Mouse (Mus musculus): ENCODE measurements around the gene Slc39a11.

The Slc39a11 gene

DNA sequence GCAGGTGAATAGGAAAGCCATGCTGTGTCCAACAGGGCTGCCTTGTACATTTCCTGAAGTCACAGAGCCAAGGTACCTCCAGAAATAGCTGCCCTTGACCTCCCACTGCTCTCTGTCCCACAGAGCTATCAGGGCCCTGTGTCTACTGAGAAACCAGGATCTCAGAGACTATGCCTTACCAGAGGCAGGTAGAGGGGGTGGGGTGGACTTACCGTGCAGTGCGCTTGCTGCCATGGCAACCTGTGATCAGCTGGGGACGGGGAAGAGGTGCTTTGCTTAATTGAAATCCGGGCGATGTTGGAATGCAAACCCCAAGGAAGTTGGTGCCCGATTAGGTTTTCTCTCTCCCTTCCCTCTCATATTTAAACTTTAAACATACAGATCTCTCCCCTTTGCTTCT is 260.2 kb downstream of the Slc39a11 start:
- no peak for DNase-seq

DNA sequence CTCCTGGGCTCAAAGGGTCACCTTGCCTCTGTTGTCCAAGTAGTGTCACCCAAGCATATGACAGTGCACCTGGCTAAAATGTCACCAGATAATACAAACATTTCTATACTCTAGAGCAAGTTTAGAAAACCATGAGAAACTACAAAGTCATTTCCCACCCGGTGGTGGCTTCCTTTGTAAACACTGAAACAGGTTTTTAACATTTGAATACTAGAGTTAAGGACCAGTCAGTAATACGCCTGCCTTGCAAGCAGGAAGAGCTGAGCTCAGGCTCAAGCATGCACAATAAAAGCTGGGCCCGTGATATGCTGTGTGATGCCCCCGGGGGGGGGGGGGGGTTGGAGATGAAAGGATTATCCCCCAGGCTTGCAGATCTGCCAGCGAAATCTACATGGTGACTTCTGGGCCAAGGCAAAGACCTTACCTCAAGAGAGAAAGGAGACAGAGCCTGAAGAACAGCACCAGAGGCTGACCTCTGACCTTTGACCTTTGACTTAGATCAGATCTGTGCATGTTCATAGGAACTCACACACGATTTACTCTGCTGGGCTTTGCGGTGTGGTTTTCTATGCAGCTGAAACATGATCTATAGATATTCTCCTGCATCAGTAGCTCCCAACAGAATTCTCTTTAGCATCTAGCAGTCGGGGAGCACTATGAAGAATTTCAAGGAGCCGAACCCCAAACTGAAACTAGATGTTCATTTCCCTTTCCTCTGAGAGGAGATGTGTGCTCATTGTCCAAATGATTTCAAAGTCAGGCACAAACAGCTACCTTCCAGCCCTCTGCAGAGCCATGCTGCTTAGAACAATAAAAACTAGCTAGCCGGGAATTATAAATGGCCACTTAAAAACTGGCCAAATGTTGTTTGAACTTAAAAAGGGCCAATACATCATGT is 267.0 kb downstream of the Slc39a11 start:
- DNase-seq, result no peak

DNA sequence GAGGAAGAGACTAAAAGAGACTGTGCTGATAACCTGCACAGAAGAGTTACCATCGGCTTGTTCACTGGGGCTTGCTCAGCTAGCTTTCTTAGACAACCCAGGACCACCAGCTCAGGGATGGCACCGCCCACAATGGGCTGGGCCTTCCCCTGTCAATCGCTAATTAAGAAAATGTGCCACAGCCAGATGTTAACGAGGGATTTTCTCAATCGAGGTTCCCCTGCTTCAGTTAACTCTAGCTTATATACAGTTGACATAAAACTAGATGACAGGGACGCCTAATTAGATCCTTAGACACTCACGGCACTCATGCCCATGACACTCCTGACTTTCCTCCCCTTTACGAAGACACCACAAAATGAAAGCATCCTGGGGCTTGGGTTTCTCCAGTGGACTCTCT is 268.3 kb downstream of the Slc39a11 start:
- no peak for DNase-seq

DNA sequence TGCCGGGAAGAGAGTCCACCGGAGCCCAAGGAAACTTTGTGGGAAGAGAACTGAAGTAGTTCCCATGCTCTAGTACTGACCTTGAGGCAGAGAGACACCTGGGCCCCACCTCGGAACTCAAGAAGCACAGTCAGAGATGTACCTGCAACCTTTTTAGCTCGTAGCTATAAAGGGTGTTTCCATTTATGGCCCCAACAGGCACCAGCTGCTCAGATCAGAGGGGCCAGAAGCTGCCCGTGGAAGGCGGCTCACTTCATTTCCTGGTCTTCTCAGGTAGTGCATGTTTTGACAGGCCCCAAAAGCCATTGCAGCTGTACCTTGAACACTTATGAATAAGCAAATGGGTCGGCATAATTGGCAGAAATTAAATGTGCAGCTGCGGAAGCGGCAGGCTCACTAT is 271.0 kb downstream of the Slc39a11 start:
- no peak for DNase-seq

DNA sequence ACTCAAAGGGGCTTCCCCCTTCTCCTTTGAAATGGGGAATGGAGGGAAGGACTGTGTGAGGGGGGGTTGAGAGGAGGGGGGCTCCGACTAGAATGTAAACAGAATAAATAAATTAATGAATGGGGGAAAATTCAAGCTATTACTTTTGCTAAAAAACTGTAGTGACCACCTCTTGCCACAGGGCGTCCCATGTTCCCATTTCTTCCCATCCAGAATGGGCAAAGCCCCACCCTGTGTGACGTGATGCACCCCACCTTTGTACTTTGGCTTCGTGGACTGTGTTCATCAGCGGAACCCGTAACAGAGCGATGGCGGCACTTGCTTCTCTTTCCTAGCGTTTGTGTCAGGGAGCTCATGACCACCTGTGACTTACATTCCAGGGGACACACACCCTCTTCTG is 273.8 kb downstream of the Slc39a11 start:
- no peak for DNase-seq

DNA sequence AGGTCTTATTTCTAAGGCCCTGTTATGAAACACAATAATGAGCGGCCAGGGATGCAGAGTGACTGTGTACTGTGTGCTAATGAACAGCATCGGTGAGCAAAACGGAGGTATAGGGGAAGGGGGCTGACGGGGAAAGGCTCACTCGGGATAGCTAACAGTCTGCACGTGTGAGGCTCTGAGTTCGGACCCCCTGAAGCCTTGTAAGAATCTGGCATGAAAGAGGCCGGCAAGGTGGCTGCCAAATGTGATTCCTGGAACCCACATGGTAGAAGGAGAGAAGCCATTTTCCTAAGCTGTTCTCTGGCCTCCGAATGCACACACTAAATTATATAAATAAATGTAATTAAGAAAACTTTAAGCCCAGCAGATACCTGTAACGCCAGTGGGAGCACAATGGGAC is 276.0 kb downstream of the Slc39a11 start:
- no peak for DNase-seq

DNA sequence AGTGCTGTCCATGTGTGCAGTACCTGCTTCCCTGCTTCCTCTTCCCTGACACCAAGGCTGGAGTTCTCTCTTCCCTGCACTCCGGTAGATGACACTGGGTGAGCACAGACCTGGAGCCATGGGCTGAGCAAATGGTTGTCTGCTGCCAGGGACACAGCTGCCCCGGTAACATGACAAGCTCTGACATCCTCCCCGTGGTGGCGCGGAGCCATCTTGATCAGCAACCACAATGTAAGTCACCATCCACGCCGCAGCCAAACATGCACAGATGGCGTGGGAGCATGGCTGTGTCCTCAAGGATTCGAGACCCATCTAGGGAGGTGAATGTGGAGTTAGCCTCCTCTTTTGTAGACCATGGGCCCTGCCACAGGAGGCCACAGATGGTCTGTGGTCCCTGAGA is 276.5 kb downstream of the Slc39a11 start:
- peak; percentile 28 for DNase-seq

DNA sequence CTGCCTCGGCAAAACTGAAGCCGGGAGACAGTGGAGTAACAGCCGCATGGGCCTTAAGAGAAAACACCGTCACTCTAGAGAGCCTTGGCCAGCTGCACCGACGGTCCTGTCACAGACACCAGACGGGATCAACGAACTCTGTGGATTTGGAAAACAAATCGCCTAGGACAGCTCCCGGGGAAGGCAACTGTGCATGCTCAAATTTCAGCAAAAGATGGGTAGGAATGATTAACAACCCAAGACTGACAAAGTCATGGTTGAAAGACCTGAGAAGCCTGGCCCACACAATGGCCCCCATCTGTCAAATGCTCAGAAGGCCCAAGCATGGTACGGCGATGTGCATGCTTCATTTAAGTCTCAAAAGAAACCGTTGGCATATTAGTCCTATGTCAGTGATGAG is 281.8 kb downstream of the Slc39a11 start:
- DNase-seq, result no peak

DNA sequence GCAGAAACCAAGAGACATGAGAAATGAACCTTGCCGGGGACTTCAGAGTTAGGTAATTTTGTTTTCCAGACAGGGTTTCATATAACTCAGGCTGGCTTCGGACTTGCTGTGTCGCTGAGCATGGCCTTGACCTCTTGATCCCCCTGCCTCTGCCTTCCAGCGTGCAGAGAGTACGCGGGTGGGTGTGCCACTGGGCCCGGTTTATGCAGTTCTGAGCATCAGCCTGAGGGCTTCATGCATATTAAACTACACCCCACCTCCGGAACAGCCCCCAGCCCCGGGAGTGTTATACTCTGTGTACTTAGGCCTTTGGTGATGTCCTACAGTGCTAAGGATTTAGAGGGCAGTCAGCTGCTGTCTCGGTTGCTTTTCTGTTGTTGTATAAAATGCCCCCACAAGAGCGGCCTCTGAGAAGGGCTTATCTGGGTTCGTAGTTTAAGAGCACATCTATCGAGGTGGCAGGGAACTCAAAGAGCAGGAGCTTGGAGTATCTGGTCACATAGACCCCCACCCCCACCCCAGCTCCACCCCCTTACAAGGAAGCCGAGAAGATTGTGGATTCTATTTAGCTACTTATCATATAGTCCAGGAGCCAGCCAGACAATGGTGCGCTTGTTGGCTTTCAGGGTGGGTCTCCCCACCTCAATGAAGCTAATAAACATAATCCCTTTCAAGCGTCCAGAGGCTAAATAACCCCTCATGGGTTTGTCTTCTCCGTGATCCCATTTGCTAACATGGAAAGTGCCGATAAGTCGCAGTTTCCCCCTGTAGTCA is 283.4 kb downstream of the Slc39a11 start:
- DNase-seq, result no peak

DNA sequence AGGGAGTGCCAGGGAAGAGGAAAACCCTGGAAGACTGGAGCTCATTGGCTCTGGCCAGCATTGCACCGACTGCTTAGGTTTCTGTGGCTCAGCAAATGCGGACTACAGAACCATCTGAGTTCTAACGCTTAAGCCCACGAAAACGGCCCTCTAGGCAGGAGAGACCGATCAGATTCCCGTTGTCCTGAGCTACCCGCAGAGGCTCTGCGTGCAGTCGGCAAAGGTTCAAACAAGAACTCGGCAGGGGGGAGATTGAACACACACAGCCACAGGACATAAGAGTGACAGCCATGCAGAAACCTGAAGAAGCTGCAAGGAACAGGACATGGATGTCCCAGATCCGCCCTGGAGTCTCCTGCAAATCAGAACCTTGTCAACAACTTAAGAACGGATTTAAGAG is 286.1 kb downstream of the Slc39a11 start:
- DNase-seq, result no peak

DNA sequence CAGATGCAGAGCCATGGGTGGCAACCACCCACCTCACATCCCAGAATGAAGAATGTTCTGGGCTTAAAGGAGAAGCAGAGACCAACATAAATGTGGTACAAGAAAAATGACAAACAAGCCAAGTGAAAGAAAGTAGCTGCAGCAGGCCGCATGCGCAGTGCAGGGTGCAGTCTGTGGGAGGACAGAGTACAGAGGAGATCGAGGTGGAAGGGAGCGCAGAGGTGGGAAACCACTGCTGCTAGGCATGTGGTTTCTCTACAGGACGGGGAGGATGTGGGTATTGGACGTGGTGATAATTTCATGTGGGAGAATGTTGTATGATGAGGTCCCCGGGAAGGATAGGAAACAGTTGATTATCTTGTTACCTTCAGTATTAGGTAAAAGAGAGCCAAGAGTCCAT is 287.3 kb downstream of the Slc39a11 start:
- no peak for DNase-seq

DNA sequence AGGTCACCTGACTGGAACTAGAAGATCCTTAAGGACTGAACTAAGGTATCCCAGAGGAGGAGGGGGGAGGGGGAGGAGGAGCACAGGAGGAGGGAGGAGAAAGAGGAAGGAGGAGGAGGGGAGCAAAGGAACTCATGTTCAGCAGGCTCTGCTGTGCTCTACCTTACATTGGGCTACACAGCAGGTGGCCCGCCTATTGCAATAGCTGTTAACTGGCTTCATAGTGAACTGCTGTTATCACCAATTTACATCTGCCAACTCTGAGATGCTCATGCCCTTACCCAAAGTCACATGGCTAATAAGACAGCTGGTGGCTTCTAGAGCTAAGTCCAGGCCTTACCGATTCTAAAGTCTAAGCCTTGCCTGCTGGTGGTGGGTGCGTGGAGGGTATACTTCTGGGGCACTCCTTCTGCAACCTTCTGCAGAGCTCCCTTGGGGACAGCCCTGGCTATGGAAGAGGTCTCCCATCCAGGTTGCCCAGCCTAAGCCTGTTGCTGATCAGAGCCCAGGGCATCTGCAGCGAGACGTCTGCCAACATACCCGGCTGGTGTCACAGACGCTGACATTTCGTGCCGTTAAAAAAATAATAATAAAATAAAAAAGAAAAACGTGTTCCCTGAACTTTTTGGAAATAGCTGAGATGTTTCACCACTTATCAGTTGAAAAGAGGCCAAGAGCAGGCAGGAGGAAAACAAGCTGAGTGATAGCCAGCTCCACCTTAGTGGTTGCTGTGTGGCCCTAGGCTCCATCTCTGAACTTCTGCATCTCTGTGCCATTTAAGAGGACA is 289.6 kb downstream of the Slc39a11 start:
- DNase-seq, result peak; percentile 29

DNA sequence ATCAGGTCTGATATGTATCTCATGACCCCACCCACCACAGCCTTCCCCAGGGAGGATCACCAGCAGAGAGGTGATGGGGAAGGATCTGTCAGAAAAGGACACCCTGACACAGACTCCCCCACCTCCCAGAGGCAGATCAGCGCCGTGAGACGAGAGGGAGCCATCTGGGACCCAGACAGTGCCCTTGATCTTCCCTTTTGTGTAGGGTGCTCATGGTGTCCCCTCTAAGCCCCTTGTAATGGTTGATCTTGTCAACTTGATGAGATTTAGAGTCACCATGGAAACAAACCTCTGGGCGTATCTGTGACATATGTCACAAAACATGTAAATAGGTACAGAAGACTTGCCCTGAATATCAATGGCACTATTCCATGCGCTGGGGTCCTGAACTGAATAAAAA is 293.9 kb downstream of the Slc39a11 start:
- no peak for DNase-seq

DNA sequence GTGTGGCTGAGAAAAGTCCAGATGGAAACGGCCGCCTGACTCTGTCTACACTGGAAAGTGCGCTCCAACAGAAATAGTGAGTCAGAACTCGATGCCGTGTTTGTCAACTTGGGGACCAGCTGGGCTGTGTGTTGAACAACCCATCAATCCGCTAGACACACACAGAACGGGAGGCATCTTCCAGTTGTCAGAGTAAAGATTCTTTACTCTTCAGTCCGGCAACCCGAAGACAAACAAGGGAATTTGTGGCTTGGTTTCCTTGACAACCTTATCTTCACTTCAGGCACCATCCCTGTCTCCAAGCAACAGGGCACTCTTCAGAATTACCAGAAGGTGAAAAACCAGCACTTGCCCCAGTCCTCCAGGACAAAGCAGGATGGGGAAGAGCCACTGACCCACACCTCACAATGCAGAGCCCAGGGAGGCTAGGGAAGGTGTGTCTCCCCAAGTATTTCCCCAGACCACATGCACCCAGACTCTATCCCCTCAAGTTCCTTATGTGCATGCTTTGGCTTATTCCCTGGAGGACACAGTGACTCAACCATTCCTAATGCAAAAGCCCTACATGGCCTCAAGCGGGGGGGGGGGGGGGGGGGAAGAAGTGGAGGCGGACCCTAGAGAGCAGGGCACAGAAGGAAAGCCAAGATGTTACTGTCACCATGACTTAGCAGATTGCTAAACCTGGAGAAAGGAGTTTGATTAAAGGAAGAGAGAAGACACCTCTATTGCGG is 297.6 kb downstream of the Slc39a11 start:
- DNase-seq, result no peak

DNA sequence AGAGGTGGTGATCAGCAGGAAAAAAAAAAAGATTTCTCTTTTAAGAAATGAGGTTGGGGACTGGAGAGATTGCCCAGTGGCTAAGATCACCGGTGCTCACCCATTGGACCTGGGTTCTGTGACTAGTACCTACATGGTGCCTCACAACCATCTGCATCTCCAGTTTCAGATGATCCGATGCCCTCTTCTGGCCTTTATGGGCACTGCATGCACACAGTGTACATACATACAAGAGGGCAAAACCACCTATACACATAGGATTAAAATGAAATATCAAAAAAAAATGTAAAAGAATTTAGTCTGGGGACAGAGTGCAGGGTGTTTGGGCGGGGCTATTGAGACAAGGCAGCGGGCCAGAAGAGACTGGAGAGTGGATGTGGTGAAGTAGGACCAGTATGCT is 299.3 kb downstream of the Slc39a11 start:
- DNase-seq, result no peak

DNA sequence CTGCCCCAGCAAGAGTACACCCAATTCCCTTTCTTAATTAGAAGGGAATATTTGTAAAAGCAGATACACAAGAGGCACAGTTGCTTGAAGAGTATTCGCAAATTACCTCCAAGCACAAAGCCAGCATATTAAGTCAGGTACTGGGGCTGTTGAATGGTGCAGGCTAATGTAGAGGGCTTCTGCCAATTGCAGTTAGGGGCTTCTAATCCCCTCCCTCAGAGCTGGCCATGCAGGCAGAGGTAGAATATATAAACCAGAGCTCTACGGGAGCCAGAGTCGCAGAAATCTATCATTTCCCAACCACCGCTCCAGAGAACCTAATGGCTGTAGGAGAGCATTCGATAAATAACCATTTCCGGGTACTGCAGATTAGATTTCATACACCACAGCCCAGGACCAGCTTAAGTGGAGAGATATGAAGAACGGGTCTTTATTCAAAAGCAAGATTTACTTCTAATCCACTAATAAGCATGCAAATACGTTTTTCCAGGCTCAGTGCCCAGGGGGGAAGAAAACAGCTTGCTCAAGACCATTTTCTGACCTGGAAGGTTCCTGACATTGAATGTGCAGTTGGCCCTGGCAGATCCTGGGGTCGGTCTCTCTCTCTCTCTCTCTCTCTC is 302.9 kb downstream of the Slc39a11 start:
- DNase-seq, result no peak

DNA sequence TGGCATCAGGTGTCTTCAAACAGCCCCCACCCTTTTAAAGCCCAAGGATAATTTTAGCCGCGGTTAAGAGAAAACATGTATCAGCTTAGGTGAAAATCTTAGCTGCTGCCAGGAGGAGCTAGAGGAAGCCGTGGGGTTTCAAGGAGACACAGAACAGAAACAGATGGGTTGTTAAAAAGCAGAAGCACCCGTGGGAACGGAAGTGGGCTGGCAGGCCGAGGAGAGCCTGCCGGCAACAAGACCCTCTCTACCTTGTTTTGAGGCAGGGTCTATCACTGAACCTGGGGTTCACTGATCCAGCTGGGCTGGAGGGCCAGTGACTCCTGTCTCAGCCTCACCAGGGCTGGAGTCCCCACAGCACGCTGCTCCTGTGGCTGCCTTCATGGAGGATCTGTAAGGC is 310.1 kb downstream of the Slc39a11 start:
- no peak for DNase-seq

DNA sequence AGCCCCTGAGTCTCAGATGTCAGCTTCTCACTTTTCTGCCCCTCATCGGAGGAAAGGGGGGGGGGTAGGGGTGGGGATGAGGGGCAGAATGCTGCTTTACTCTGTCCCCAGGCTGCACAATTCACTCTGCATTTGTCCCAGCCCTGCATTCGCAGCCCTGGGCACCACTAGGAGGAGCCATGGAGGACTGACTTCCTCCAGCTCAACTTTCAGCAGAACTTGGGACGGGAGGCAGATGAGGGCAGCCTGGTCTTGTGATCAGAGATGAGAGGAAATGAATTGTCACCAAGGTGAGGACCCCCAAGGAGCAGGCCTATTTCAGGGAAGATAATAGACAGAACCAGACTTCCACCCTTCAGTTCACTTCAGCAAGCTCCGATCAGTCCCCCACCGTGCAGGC is 311.3 kb downstream of the Slc39a11 start:
- DNase-seq, result no peak

DNA sequence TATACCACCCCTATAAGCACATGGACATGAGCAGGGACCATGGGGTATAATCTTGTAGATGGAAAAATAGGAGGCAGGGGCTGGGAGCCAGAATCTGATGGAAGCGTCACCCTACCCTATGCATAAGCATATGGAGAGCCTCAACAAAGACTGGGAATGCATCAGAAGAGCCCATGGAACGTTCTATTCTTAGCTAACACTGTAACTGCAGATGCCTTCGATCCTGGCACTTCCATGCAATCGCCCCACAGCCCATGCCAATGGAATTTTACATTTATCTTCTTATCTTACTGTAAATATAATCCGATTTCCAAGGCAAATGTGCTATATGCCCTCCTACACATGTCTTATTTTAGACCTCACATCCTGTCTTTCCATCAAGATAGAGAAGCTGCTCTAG is 314.2 kb downstream of the Slc39a11 start:
- DNase-seq, result peak; percentile 58

DNA sequence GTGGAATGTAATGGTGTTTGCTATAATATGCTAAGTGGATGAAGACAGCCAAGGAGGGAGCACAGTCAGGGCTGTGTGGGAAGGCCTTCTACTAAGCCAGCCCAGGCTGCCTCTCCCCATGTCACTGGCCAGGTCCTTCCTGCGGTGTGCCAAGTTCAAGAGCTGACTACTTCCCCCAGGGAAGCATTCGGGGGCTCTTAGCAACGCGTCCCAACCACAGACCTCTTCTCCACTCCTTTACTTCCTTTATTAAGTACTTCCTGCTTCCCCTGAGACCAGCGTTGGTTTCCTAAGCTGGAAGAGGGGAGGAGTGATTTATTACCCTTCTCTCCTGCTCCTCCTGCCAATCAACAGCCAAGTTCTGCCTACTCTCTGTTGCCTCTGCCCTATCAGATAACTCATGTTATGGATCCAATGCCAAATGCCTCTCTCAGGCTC is 315.4 kb downstream of the Slc39a11 start:
- DNase-seq, result no peak

DNA sequence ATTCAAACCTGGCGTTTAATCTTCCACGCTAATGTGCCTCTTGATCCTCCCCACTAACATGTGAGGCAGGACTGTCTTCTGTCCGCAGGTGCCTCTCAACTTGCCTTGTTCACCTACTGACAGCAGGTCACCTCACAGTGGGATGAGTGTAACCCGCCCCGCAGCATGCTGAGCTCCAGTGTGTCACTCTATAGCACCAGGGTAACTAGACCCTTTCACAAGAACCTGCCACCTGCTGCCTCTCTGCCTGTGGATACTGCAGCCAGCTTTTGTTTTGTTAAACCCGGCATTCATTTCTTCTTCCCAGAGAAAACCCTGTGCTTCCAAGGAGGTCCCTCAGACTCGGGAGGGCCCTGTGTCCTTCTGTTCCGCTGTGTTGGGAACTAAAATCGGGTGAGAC is 316.3 kb downstream of the Slc39a11 start:
- no peak for DNase-seq

DNA sequence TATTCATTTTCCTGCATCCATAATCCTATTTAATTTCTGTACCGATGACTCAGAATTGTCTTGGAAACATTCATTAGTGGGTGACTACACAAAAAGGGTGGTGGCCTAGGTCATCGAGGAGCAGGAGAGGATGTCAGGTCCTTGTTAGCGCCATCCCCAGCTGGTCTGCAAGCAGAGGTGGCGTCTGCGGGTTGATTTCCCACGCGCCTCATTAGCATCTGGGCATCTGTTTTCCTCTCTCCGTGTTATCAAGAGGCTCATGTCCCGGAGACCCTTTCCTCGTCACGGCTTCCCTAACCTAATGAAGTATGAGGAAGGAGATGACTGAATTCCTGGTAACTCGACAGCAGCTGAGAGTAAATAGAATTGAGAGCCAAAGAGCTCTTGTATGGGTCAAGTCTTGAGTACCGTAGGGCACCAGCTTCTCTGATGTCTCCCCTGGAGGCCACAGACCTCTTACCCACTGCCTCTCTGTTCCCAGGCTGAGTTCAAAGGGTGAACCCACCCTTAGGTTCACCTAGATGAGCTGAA is 319.8 kb downstream of the Slc39a11 start:
- DNase-seq, result no peak

All from layer of hippocampus, adult 9-11 months (tissue).